Mouse (Mus musculus): Measurements from ENCODE around the gene Tulp1. TPM values are rescaled to one million over a fixed set of nuclear protein-coding genes. Genes with fewer than 3 reads are reported as not detected.
"Not testable (repeated sequence)": the region's sequence is repeated elsewhere in the genome, so short reads cannot be mapped to it uniquely, and the experiment has no call there.

The Tulp1 gene
- polyA plus RNA-seq, 1 experiment: not detected

DNA sequence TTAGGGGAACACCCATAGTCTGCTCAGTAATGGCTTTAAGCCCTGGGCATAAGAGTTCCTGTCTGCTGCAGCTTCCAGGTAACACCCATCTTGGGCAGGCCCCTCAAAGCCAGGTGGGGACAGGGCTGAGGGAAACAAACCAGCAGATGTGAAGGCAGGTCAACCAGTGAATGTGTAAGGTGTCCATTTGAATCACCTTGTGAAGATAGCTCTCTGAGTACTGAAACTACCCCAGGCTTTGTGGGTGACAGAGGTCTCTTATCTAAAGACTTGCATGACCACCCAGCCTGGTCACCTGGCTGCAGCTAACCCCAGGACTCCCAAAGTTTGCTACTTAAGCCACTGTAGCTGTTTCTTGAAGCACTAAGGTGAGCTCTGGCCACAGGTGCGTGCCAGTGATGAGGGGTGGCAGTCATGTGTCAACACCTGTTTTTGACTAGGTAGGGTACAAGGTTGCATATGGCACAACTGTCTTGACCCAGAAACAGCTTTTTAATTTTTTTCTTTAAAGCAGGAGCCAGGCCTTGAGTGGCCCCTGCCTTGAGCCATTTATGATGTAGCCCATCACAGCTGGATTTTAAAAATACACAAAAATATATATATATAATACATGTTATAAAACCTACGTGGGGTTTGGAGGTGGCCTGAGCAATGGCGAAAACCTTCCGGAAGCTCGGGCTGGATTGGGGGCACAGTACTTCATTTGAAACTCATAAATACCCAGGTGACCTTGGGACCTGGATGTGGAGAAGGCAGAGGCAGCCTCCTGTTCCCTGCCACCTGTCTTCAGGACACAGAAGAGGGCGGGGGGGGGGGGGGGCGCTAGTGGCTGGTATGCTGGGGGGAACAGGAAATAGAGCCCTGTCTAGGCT, 33.5 kb downstream of the Tulp1 start:
- Histone ChIP-seq H3K4me3 (ENCODE audit: insufficient read depth, low read length) (no peak overlapping the region; the same call in 1 of the 2 replicates), H3K27ac (ENCODE audit: insufficient read depth, low read depth, low read length) (no peak overlapping the region), H3K4me1 (ENCODE audit: control insufficient read depth, insufficient read depth, low read length) (peaks cover 14% of the 10 kb centered on the region)
- TF ChIP-seq CTCF (IDR thresholded peaks at IDR 0.05; ENCODE audit: low read depth, low read length) (no peak), POLR2A (IDR thresholded peaks at IDR 0.05; ENCODE audit: borderline replicate concordance, low read depth, low read length) (no peak)

DNA sequence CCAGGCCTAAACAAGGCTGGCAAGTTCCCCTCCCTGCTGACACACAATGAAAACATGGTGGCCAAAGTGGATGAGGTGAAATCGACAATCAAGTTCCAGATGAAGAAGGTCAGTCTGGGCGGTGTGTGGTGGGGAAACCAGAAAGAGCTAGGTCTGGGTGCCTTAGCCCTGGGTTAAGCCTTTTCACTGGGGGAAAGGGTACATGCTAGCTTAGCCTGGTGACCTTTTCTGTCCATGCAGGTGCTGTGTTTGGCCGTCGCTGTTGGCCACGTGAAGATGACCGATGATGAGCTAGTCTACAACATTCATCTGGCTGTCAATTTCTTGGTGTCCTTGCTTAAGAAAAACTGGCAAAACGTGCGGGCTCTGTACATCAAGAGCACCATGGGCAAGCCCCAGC, 34.4 kb downstream of the Tulp1 start:
- peak overlapping the region; percentile 94 for H3K4me3 ChIP-seq (ENCODE audit: insufficient read depth, low read length)
- H3K27ac ChIP-seq (ENCODE audit: insufficient read depth, low read depth, low read length): not testable (repeated sequence)
- peaks cover 15% of the 10 kb centered on the region for H3K4me1 ChIP-seq (ENCODE audit: control insufficient read depth, insufficient read depth, low read length)

DNA sequence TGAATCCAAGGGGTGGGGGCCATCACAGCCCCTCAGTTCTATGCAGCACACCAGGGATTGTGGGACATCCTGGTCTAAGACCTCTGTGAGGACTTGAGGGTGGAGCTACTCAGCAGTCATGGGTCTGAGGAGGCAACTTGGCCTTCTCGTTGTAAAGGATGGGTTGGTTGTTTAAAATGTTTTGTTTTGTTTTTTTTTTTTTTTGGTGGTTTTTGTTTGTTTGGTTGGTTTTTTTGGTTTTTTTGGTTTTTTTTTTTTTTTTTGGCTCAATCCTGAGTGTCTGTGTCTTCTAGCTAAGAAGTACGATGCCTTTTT, 34.8 kb downstream of the Tulp1 start:
- H3K4me3 ChIP-seq (ENCODE audit: insufficient read depth, low read length): peak overlapping the region; percentile 94
- TF ChIP-seq CTCF (IDR thresholded peaks at IDR 0.05; ENCODE audit: low read depth, low read length) (no peak), POLR2A (IDR thresholded peaks at IDR 0.05; ENCODE audit: borderline replicate concordance, low read depth, low read length) (no peak)
- no peak overlapping the region for H3K27ac ChIP-seq (ENCODE audit: insufficient read depth, low read depth, low read length)
- peaks cover 15% of the 10 kb centered on the region for H3K4me1 ChIP-seq (ENCODE audit: control insufficient read depth, insufficient read depth, low read length)

DNA sequence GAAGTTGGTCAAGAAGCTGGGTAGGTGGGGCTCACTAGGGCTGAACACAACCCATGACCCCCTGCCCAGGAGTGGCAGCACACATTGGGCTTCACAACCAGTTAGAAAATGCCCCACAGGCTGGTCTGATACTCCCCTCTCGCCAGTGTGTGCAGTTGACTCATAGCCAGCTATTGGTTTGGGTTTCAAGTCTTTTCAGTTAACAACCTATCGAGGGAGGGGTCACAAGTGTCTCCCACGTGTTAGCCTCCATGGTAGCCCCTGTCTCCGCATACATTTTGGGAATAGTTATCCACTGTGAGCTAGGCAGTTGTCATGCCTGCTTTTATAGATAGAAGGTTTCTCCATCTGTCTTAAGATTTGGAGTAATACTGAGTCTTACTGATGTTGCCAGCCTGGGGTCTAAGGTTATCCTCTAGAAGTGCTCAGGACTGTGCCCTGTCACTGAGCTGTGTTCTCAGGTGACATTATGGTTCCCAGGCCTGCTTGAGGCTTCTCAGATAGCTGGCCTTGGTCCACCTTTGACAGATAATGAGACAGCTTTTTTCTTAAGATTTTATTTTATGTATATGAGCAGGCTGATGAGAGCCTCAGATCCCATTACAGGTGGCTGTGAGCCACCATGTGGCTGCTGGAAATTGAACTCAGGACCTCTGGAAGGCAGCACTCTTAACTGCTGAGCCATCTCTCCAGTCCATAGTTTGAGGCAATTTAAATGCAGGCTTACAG, 35.4 kb downstream of the Tulp1 start:
- Histone ChIP-seq H3K4me3 (ENCODE audit: insufficient read depth, low read length) (peak overlapping the region; percentile 94), H3K4me1 (ENCODE audit: control insufficient read depth, insufficient read depth, low read length) (peaks cover 15% of the 10 kb centered on the region), H3K27ac (ENCODE audit: insufficient read depth, low read depth, low read length) (peak overlapping the region; percentile 99)
- TF ChIP-seq CTCF (IDR thresholded peaks at IDR 0.05; ENCODE audit: low read depth, low read length): no peak
- no peak for TF ChIP-seq POLR2A (IDR thresholded peaks at IDR 0.05; ENCODE audit: borderline replicate concordance, low read depth, low read length)

DNA sequence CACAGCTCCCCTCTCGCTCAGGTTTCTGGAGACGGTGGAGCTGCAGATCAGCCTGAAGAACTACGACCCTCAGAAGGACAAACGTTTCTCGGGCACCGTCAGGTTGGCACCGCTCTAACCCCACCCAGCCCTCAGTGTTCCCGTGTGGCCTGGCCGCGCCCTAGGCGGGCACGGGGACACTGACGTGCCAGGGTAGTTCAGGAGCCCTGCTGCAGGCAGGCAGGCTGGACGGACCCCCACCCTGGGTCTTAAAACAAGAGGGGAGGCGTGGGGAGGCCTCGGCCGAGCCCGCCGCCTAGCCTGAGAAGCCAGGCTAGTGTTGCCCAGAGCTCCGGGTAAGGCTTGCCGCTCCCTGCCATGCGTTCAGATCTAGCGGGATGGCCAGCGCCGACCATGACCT, 36.1 kb downstream of the Tulp1 start:
- H3K27ac ChIP-seq (ENCODE audit: insufficient read depth, low read depth, low read length): peak overlapping the region; percentile 99
- H3K4me1 ChIP-seq (ENCODE audit: control insufficient read depth, insufficient read depth, low read length): peaks cover 15% of the 10 kb centered on the region
- TF ChIP-seq POLR2A (IDR thresholded peaks at IDR 0.05; ENCODE audit: borderline replicate concordance, low read depth, low read length): no peak
- no peak for TF ChIP-seq CTCF (IDR thresholded peaks at IDR 0.05; ENCODE audit: low read depth, low read length)
- H3K4me3 ChIP-seq (ENCODE audit: insufficient read depth, low read length): peak overlapping the region; percentile 94

DNA sequence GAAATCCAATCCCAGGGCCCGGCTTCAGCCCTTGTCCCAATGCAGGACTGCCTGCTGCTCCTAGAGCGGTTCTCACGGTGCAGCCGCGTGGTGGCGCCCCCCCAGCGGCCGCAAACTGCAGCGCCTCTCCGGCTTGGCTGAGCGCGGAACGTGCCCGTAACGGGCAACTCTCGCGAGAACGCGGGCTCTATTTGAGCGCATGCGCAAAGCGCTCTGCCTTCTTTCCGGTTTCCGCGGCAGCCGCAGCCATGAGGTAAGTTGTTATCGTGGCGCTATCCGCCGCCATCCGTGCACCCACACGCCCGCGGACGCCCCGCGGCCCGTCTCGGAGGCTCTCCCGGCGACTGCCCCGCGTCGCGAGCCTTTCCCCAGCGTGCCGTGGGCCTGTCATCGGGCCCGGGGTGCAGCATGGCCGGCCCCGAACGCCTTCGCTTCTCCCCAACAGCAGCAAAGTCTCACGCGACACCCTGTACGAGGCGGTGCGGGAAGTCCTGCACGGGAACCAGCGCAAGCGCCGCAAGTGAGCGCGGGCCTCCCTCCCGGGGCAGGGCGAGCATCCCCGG, 36.6 kb downstream of the Tulp1 start, which contains the start of gene Rpl10a:
Gene Rpl10a, plus strand, starts transcription at position 106 of the 563 bp plus-strand sequence.
- Histone ChIP-seq H3K4me1 (ENCODE audit: control insufficient read depth, insufficient read depth, low read length) (peaks cover 15% of the 10 kb centered on the region), H3K27ac (ENCODE audit: insufficient read depth, low read depth, low read length) (peak within 1 kb of the TSS; percentile 99), H3K4me3 (ENCODE audit: insufficient read depth, low read length) (peak within 1 kb of the TSS; percentile 94)
- TF ChIP-seq CTCF (IDR thresholded peaks at IDR 0.05; ENCODE audit: low read depth, low read length): peak; percentile 47
- TF ChIP-seq POLR2A (IDR thresholded peaks at IDR 0.05; ENCODE audit: borderline replicate concordance, low read depth, low read length): 0 out of 2 replicates have a peak, but pooled peaks have one; percentile 33

DNA sequence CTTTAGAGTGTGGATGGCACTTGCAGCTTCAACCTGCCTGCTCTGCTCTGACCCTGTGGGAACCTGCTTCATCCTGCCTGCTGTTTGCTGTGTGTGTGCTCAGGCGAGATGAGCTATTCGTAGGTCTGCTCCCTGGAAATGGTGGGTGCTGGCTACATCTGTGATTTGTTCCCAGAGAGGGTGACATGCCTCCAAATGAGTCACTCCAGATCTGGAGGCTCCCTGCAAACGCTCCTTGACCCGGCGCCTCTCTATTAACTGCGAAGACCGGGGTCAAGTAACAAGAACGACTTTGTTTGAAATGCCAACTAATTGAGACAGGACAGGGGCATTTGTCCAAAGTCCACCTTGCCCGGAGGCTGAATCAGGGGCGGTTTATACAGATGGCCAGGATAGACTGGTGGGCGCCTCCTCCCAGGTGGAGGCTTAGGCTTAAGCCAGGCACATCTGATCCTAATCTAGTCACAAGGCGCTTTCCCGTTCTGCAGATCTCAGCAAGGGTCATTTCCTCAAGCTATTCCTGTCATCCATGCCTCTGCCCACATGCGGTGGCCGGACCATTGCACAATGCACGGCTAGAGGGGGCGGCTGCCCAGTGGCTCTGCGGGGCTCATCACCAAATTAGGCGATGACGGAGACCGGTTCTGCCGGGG, 37.2 kb downstream of the Tulp1 start:
- Histone ChIP-seq H3K4me3 (ENCODE audit: insufficient read depth, low read length) (peak overlapping the region; percentile 94), H3K27ac (ENCODE audit: insufficient read depth, low read depth, low read length) (peak overlapping the region; percentile 99), H3K4me1 (ENCODE audit: control insufficient read depth, insufficient read depth, low read length) (peaks cover 15% of the 10 kb centered on the region)
- TF ChIP-seq POLR2A (IDR thresholded peaks at IDR 0.05; ENCODE audit: borderline replicate concordance, low read depth, low read length) (no peak), CTCF (IDR thresholded peaks at IDR 0.05; ENCODE audit: low read depth, low read length) (no peak)

DNA sequence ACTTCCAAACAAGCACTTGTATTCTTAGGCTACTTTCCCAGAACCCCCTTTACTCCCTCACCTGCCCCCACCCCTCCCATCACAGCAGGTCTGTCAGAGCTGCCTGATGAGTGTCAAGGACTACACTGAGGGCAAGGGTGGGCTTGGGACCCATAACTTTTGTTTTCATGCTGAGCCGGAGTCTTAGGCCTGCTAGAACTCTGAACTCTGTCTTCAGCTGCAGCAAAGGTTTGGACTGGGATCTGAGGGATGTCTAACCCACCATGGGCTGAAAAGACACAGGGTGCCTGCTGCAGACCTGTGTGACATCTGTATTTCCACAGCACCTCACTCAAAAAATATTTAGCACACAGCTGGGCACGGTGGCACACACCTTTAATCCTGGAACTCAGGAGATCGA, 38.1 kb downstream of the Tulp1 start:
- peak overlapping the region; percentile 99 for H3K27ac ChIP-seq (ENCODE audit: insufficient read depth, low read depth, low read length)
- no peak overlapping the region for H3K4me3 ChIP-seq (ENCODE audit: insufficient read depth, low read length)
- TF ChIP-seq CTCF (IDR thresholded peaks at IDR 0.05; ENCODE audit: low read depth, low read length) (no peak), POLR2A (IDR thresholded peaks at IDR 0.05; ENCODE audit: borderline replicate concordance, low read depth, low read length) (no peak)
- H3K4me1 ChIP-seq (ENCODE audit: control insufficient read depth, insufficient read depth, low read length): peaks cover 15% of the 10 kb centered on the region

DNA sequence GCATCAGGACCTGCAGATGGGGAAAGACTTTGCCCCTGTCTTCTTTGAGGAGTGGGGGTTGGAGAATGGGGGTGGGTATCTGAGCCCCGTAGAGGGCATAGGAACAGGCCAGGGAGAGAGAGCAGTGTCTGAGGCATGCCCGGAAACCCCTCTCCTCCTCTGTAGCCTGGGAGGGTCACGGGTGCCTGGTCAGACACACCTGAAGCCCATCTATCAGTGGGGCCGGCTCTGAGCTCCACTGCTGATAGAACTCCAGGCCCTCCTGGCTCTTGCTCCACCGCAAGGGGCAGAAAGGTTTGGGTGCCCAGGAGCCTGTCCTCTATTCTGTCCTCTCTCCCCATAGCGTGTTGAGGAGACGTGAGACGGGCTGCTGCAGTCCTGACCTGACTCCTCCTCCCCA, 39.3 kb downstream of the Tulp1 start:
- peaks cover 15% of the 10 kb centered on the region for H3K4me1 ChIP-seq (ENCODE audit: control insufficient read depth, insufficient read depth, low read length)

DNA sequence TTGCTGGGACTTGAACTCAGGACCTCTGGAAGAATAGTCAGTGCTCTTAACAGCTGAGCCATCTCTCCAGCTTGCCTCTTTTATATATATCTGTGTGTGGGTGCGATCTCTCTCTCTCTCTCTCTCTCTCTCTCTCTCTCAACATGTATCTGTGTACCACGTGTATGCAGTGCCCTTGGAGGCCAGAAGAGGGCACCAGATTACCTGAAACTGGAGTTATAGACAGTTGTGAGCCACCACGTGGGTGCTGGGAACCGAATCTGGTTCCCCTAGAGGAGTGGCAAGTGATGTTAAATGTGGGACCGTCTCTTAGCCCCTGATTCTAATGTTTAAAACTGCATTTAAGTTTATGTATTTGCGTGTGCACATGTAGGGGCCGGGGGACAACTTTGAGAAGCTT, 40.6 kb downstream of the Tulp1 start:
- not testable (repeated sequence) for H3K27ac ChIP-seq (ENCODE audit: insufficient read depth, low read depth, low read length); H3K4me3 ChIP-seq (ENCODE audit: insufficient read depth, low read length)
- H3K4me1 ChIP-seq (ENCODE audit: control insufficient read depth, insufficient read depth, low read length): peaks cover 15% of the 10 kb centered on the region

More for the DNA sequence above, 39.3 kb downstream of the Tulp1 start:
- Histone ChIP-seq H3K4me3 (ENCODE audit: insufficient read depth, low read length) (no peak overlapping the region), H3K27ac (ENCODE audit: insufficient read depth, low read depth, low read length) (no peak overlapping the region)
- TF ChIP-seq POLR2A (IDR thresholded peaks at IDR 0.05; ENCODE audit: borderline replicate concordance, low read depth, low read length) (no peak), CTCF (IDR thresholded peaks at IDR 0.05; ENCODE audit: low read depth, low read length) (no peak)

Measured in bone marrow macrophage, adult 2 months (primary cell).